Mouse (Mus musculus): ENCODE data around the gene Tagln3.

Gene Tagln3

GRCm38 (mm10) chr16:45724061-45724741 is at the start of gene Tagln3:
Gene Tagln3, minus strand, starts transcription at chr16:45724608.
- no peak for DNase-seq (ENCODE audit: extremely low read depth, low read depth, low spot score)

DNA sequence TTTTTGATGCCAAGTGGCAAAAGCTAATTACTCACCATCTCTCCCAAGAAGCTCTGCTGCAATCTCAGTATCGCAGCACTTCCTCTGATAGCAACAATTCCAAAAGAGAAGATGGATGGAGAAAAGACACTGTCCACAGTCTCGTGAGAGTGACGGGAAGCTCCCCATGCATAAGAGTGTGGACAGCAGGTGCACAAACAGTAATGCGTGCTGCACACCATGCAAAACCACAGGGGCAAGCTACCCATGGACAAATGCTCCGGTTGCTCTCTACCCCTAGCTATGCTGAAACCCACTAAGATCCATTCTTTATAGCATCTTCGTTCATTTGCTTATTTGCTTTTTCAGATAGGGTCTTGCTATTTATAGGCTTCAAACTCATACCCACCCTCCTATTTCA is 46.5 kb upstream of the Tagln3 start:
- no peak for DNase-seq (ENCODE audit: extremely low read depth, low read depth, low spot score)

GRCm38 (mm10) chr16:45767853-45768640 is 43.6 kb upstream of the Tagln3 start:
- DNase-seq (ENCODE audit: extremely low read depth, low read depth, low spot score) = no peak

DNA sequence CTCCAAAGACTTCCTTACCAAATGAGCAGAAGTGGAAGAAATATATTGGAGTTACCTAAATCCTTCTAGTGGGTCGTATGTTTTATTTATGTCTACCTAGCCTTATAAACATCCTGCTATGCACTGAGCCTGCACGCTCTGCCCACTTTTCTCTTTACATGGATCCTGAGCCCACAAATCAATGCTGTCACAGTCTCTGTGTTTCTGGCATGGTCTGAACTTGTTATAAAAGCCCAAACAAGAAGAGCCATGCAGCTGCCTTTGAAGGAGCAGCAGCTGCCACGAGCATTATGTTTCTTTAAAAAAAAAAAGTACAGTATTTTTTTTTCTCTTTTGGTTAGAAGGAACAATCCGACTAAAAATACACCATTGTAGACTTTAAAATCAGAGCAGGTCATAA is 43.0 kb upstream of the Tagln3 start:
- no peak for DNase-seq (ENCODE audit: extremely low read depth, low read depth, low spot score)

- DNase-seq (ENCODE audit: extremely low read depth, low read depth, low spot score) = no peak
Measured at GRCm38 (mm10) chr16:45765801-45766494, 41.5 kb upstream of the Tagln3 start.

- DNase-seq (ENCODE audit: extremely low read depth, low read depth, low spot score) = no peak
Measured at GRCm38 (mm10) chr16:45765102-45765501, 40.7 kb upstream of the Tagln3 start.

DNA sequence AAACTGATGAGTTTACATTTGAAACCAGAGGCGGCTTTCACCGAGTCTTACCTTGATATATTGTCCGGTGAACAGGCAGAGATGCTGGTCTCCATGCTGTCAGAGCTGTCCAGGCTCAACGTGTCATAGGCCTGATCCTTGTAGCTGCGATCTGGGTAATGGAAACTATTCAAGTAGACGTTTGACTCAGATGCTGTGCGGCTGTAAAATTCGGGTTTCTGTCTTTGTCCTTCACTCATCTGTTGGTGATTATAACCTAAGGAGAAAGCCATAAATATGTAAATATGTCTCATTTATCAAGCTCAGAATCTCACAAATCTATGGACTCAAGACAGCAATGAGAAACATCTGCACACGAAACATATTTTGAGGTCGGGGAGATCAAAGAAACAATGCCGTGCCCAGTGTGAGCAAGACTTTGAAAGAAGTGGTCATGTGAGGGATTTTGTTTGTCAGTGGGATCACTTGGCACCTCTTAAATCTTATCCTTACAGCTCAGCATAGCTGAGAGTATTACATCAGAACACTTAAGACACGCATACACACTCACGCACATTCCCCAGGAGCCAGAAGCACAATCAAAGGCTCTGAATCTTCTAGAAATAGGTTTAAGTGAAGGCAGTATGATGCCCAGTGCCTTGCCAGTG is 38.6 kb upstream of the Tagln3 start:
- no peak for DNase-seq (ENCODE audit: extremely low read depth, low read depth, low spot score)

GRCm38 (mm10) chr16:45761425-45761824 is 37.0 kb upstream of the Tagln3 start:
- DNase-seq (ENCODE audit: extremely low read depth, low read depth, low spot score) = no peak

DNA sequence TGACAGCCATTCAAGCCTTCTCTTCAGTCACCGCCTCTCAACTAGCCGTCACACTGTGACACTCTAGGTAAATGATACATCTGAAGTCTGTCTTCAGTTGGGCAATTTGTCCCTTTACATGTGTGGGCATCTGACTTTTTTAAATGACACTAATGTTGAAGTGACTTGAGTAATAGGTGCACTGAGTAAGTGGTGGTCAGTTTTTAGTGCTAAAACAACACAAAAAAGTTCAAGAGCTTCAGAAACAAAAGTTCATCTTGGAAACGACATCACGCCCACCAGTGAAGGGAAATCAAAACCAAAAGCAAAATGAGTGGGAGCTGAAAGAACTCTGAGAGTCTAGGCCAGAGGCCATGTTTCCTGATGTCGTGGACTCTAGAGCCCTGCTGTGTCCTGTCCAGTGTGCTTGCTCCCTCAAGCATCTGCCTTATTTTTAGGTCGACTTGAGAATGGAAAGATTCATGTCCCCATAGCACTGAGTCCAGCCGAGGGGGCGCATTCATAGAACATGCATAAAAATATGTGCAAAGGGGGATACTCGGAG is 34.4 kb upstream of the Tagln3 start:
- no peak for DNase-seq (ENCODE audit: extremely low read depth, low read depth, low spot score)

GRCm38 (mm10) chr16:45757421-45758078 is 33.1 kb upstream of the Tagln3 start:
- DNase-seq (ENCODE audit: extremely low read depth, low read depth, low spot score) = no peak

GRCm38 (mm10) chr16:45756855-45757254 is 32.4 kb upstream of the Tagln3 start:
- no peak for DNase-seq (ENCODE audit: extremely low read depth, low read depth, low spot score)

- no peak for DNase-seq (ENCODE audit: extremely low read depth, low read depth, low spot score)
Measured at GRCm38 (mm10) chr16:45743591-45744144, 19.3 kb upstream of the Tagln3 start.

- DNase-seq (ENCODE audit: extremely low read depth, low read depth, low spot score) = peak; percentile 16
Measured at GRCm38 (mm10) chr16:45742615-45743476, 18.4 kb upstream of the Tagln3 start, which contains the start of gene Abhd10. Gene Abhd10, minus strand, starts transcription at chr16:45742955.

DNA sequence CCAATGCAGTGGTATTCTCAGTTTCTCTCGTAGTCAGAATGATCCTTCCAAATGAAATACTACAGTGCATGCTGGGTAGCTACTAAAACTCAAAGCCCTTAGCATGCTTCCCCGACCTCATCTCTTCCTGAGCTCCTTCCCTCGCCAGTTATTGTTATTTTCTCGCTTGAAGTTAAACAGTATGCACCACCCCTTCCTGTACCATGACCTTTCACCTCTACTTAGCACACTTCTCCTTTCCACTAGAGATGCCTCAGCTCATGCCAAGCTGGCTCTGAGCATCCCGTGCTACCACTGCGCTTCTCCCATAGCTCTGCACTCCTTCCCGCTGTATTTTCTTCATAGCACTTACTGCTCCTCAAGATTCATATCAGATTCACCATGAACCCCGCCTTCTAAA is 13.5 kb upstream of the Tagln3 start:
- no peak for DNase-seq (ENCODE audit: extremely low read depth, low read depth, low spot score)

GRCm38 (mm10) chr16:45736724-45737123 is 12.3 kb upstream of the Tagln3 start:
- no peak for DNase-seq (ENCODE audit: extremely low read depth, low read depth, low spot score)

GRCm38 (mm10) chr16:45729163-45729562 is 4.8 kb upstream of the Tagln3 start:
- no peak for DNase-seq (ENCODE audit: extremely low read depth, low read depth, low spot score)

DNA sequence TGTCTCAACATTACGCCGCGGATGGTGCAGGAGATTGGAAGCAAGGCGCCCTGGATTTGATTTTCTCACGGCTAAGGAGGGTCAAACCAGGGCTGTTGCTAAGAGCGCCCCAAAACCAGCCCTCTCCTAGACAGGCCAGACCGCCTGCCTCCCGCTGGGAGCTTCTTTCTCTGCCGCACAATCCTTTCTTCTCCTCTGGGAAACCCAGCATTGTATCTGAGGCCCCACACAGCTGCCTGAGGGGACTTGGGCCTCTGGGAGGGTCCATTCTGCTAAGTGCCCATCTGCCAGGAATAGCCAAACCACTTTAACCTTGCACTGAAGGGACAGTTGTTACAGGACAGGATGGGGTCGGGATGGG is 314 bp upstream of the Tagln3 start:
- DNase-seq (ENCODE audit: extremely low read depth, low read depth, low spot score) = no peak

GRCm38 (mm10) chr16:45723172-45723901 is 1.1 kb downstream of the Tagln3 start:
- no peak for DNase-seq (ENCODE audit: extremely low read depth, low read depth, low spot score)

All from fat pad, adult 2 months (tissue).